Mouse (Mus musculus): ENCODE measurements around the gene Rfx8.

- TF ChIP-seq CTCF (IDR thresholded peaks at IDR 0.05; ENCODE audit: borderline replicate concordance, extremely low read depth, insufficient read depth, insufficient read length) = no peak
- TF ChIP-seq POLR2A (IDR thresholded peaks at IDR 0.05; ENCODE audit: borderline replicate concordance, extremely low read depth, insufficient read depth, insufficient read length, poor library complexity, severe bottlenecking) = no peak
Observed at GRCm38 (mm10) chr1:39730868-39731267, 10.1 kb upstream of the Rfx8 start.

All from brain, embryonic 14.5 days (tissue).